Mouse (Mus musculus) brain, embryonic 14.5 days (tissue): ENCODE data around the gene Parva.

ENCODE experiments used
- CTCF ChIP-seq: fragments of 200-500 bp; IDR thresholded peaks from 2 replicates; pipeline ENCODE4 v1.5.1; 2012; ENCODE audit warnings: inconsistent platforms, mild to moderate bottlenecking, moderate library complexity, borderline replicate concordance; ENCODE audit not compliant: insufficient read depth, insufficient read length; ENCODE audit errors: extremely low read depth
- POLR2A ChIP-seq: fragments of 200-500 bp; IDR thresholded peaks from 2 replicates; pipeline ENCODE4 v1.6.1; 2012; ENCODE audit warnings: mild to moderate bottlenecking, inconsistent platforms, borderline replicate concordance; ENCODE audit not compliant: poor library complexity, insufficient read depth, insufficient read length, severe bottlenecking; ENCODE audit errors: extremely low read depth

- no peak for TF ChIP-seq POLR2A
- TF ChIP-seq CTCF, result no peak
Measured at GRCm38 (mm10) chr7:112378476-112378875, 48.8 kb upstream of the Parva start.
